Comparison of ENCODE assay signal across 8 mouse cellular contexts in genomic region chr9:56118582-56118981, GRCm38 (mm10). TPM values are rescaled to one million over a fixed set of nuclear protein-coding genes. Genes with fewer than 3 reads are reported as not detected.
DNase-seq lines count a peak whose midpoint lies in the region; ATAC-seq and TF ChIP-seq lines count a peak whose summit lies in the region.

No protein-coding gene starts in this region.

- H3K79me2 ChIP-seq in heart, adult 2 months (replicated peaks; ENCODE audit: control insufficient read depth, insufficient read depth, low read length), result no peaks in the 10 kb centered on the region

- peak overlapping the region; percentile 71 for H3K27ac ChIP-seq in embryonic facial prominence, embryonic 10.5 days (replicated peaks)
- no peak overlapping the region for H3K27ac ChIP-seq in heart, adult 2 months
- H3K27ac ChIP-seq in limb, embryonic 14.5 days (replicated peaks; ENCODE audit: low read depth, low read length), result no peak overlapping the region
- H3K27ac ChIP-seq in midbrain, embryonic 16.5 days (ENCODE audit: low read length), result no peak overlapping the region

- H3K4me2 ChIP-seq in limb, embryonic 14.5 days (replicated peaks; ENCODE audit: low read depth, low read length, severe bottlenecking), result peak overlapping the region; percentile 68
- H3K4me2 ChIP-seq in midbrain, embryonic 16.5 days (ENCODE audit: low read length), result peak overlapping the region; percentile 85

- peaks cover 16% of the 10 kb centered on the region for H3K4me1 ChIP-seq in embryonic facial prominence, embryonic 10.5 days
- H3K4me1 ChIP-seq in heart, adult 2 months (ENCODE audit: control insufficient read depth, insufficient read depth, low read length), result 0 out of 2 replicates have a peak, but pooled peaks cover 2% of the 10 kb centered on the region
- peaks cover 3% of the 10 kb centered on the region; the same call in 1 of the 2 replicates for H3K4me1 ChIP-seq in limb, embryonic 14.5 days (ENCODE audit: control insufficient read depth, insufficient read depth, low read length)
- peaks cover 7% of the 10 kb centered on the region for H3K4me1 ChIP-seq in midbrain, embryonic 16.5 days (ENCODE audit: control insufficient read depth, insufficient read depth, low read length)

- H3K9me3 ChIP-seq in embryonic facial prominence, embryonic 10.5 days, result no peaks in the 10 kb centered on the region
- no peaks in the 10 kb centered on the region for H3K9me3 ChIP-seq in limb, embryonic 14.5 days (ENCODE audit: control insufficient read depth, low read length)
- no peaks in the 10 kb centered on the region for H3K9me3 ChIP-seq in midbrain, embryonic 16.5 days (replicated peaks; ENCODE audit: control insufficient read depth, low read length, poor library complexity, severe bottlenecking)

- H3K36me3 ChIP-seq in embryonic facial prominence, embryonic 10.5 days (replicated peaks), result no peaks in the 10 kb centered on the region
- H3K36me3 ChIP-seq in heart, adult 2 months (ENCODE audit: control insufficient read depth, insufficient read depth, low read length), result no peaks in the 10 kb centered on the region
- no peaks in the 10 kb centered on the region for H3K36me3 ChIP-seq in limb, embryonic 14.5 days (ENCODE audit: control insufficient read depth, insufficient read depth, low read length)
- H3K36me3 ChIP-seq in midbrain, embryonic 16.5 days (ENCODE audit: control insufficient read depth, insufficient read depth, low read length), result no peaks in the 10 kb centered on the region

- peaks cover 7% of the 10 kb centered on the region; the same call in 1 of the 2 replicates for H3K27me3 ChIP-seq in embryonic facial prominence, embryonic 10.5 days (replicated peaks; ENCODE audit: low read depth, poor library complexity, severe bottlenecking)
- H3K27me3 ChIP-seq in heart, adult 2 months (ENCODE audit: control insufficient read depth, insufficient read depth, low read length), result no peaks in the 10 kb centered on the region
- H3K27me3 ChIP-seq in limb, embryonic 14.5 days (ENCODE audit: control insufficient read depth, insufficient read depth, low read length), result no peaks in the 10 kb centered on the region
- H3K27me3 ChIP-seq in midbrain, embryonic 16.5 days (ENCODE audit: control insufficient read depth, insufficient read depth, low read depth, low read length), result no peaks in the 10 kb centered on the region

- WGBS in embryonic facial prominence, embryonic 10.5 days, result 4% methylated on average over 14 of the region's 14 CpGs
- WGBS in heart, adult 2 months, result 6% methylated on average over 14 of the region's 14 CpGs
- 5% methylated on average over 14 of the region's 14 CpGs for WGBS in limb, embryonic 14.5 days
- 3% methylated on average over 14 of the region's 14 CpGs for WGBS in midbrain, embryonic 16.5 days

- intact Hi-C loops in heart, adult 2 months (cut with DNase I), result loop anchor here (5.0 to 10.0 kb wide), 2 partner anchors 84 to 94 kb away; no protein-coding TSS in a partner anchor

- peak; percentile 80 for TF ChIP-seq EP300 in heart, adult 2 months (IDR thresholded peaks at IDR 0.05; ENCODE audit: insufficient read depth, low read depth, low read length)

- peak overlapping the region; percentile 55 for H3K4me3 ChIP-seq in embryonic facial prominence, embryonic 10.5 days
- H3K4me3 ChIP-seq in heart, adult 2 months, result peak overlapping the region; percentile 35
- H3K4me3 ChIP-seq in limb, embryonic 14.5 days (replicated peaks; ENCODE audit: low read length), result peak overlapping the region; percentile 34
- H3K4me3 ChIP-seq in midbrain, embryonic 16.5 days (ENCODE audit: low read depth, low read length), result peak overlapping the region; percentile 39

- TF ChIP-seq POLR2A in heart, adult 2 months (IDR thresholded peaks at IDR 0.05; ENCODE audit: insufficient read depth, low read depth, low read length), result no peak
- TF ChIP-seq POLR2A in limb, embryonic 14.5 days (IDR thresholded peaks at IDR 0.05; ENCODE audit: borderline replicate concordance, extremely low read depth, insufficient read depth, insufficient read length), result no peak

- peak; percentile 100 for TF ChIP-seq CTCF in heart, adult 2 months (IDR thresholded peaks at IDR 0.05)

- DNase-seq in 3T3-L1 (ENCODE audit: low read depth, low spot score), result peak; percentile 84
- DNase-seq in adrenal gland, postnatal 10 days, result peak; percentile 76
- DNase-seq in embryonic facial prominence, embryonic 10.5 days (ENCODE audit: low spot score), result peak; percentile 85
- peak; percentile 69 to 70 for DNase-seq in heart, adult 2 months
- peak; percentile 36 to 65 for DNase-seq in kidney, adult 8-10 months
- peak; percentile 90 for DNase-seq in limb, embryonic 14.5 days (ENCODE audit: low spot score)
- DNase-seq in spleen, postnatal 10 days (ENCODE audit: low spot score in 2 of 2), result peak; percentile 23 to 71

- peak overlapping the region; percentile 49 for H3K9ac ChIP-seq in heart, adult 2 months (ENCODE audit: low read depth, low read length)
- peak overlapping the region; percentile 53; the same call in 1 of the 2 replicates for H3K9ac ChIP-seq in limb, embryonic 14.5 days (ENCODE audit: low read depth, low read length, severe bottlenecking)
- H3K9ac ChIP-seq in midbrain, embryonic 16.5 days (ENCODE audit: low read depth, low read length), result peak overlapping the region; percentile 61

- ATAC-seq in limb, embryonic 14.5 days (ENCODE audit: low FRiP score, low read depth), result peak; percentile 66; the same call in 1 of the 2 replicates
- peak; percentile 71 for ATAC-seq in midbrain, embryonic 16.5 days

RNA-seq across cellular contexts. Expression of gene Pstpip1, which starts 28.8 kb away (rescaled TPM):
- total RNA-seq in adrenal gland, postnatal 10 days (2021), result 1 to 10 TPM; 3.6 to 4.9 TPM
- 0.49 and 1.00 TPM in 2 replicates for polyA plus RNA-seq in embryonic facial prominence, embryonic 10.5 days (2016; fragmentation: Nextera tagmentation; extraction: Ambion mirVana)
- total RNA-seq in heart, adult 2 months (2021), result 1 to 10 TPM; 1.5 TPM
- 2.8 and 4.0 TPM in 2 replicates for polyA plus RNA-seq in heart, adult 2 months (2012; rRNA removed)
- 2.6 and 4.3 TPM in 2 replicates for polyA plus RNA-seq in limb, embryonic 14.5 days (2012; rRNA removed)
- polyA plus RNA-seq in limb, embryonic 14.5 days (2014; fragmentation: Nextera tagmentation; extraction: Ambion mirVana), result 1.3 and 1.4 TPM in 2 replicates
- polyA plus RNA-seq in midbrain, embryonic 16.5 days (2015; fragmentation: Nextera tagmentation; extraction: Ambion mirVana), result 0.34 and 0.50 TPM in 2 replicates

RNA-seq across cellular contexts. Expression of gene Tspan3, which starts 46.7 kb away (rescaled TPM):
- 100 to 1,000 TPM; 126 to 152 TPM for total RNA-seq in adrenal gland, postnatal 10 days (2021)
- 474 and 482 TPM in 2 replicates for polyA plus RNA-seq in embryonic facial prominence, embryonic 10.5 days (2016; fragmentation: Nextera tagmentation; extraction: Ambion mirVana)
- total RNA-seq in heart, adult 2 months (2021), result 100 to 1,000 TPM; 182 to 196 TPM
- polyA plus RNA-seq in heart, adult 2 months (2012; rRNA removed), result 209 and 406 TPM in 2 replicates
- 359 and 443 TPM in 2 replicates for polyA plus RNA-seq in limb, embryonic 14.5 days (2012; rRNA removed)
- polyA plus RNA-seq in limb, embryonic 14.5 days (2014; fragmentation: Nextera tagmentation; extraction: Ambion mirVana), result 516 and 544 TPM in 2 replicates
- polyA plus RNA-seq in midbrain, embryonic 16.5 days (2015; fragmentation: Nextera tagmentation; extraction: Ambion mirVana), result 561 and 610 TPM in 2 replicates
